Mouse (Mus musculus) stomach, postnatal 0 days (tissue): ENCODE results near the gene Tiparp. TPM values are rescaled to one million over a fixed set of nuclear protein-coding genes. Genes with fewer than 3 reads are reported as not detected.

ENCODE experiments used
- ATAC-seq: fragments of 200-750 bp; cut with Nextera tagmentation; 2 replicates; pipeline ENCODE4 v1.8.0; 2017; ENCODE audit not compliant: low FRiP score, low TSS enrichment
- DNase-seq: peaks from one replicate; pipeline ENCODE4 v3.0.0-alpha.2; 2016; ENCODE audit warnings: low spot score
- H3K27ac ChIP-seq: fragments of 300-500 bp; sonication (generic); replicated peaks from 2 replicates; pipeline ENCODE4 v1.5.1; 2014; ENCODE audit warnings: mild to moderate bottlenecking, control low read depth
- H3K27me3 ChIP-seq: fragments of 300-500 bp; sonication (generic); 2 replicates; pipeline ENCODE4 v1.6.1; 2014; ENCODE audit warnings: low read length; ENCODE audit not compliant: control insufficient read depth, insufficient read depth
- H3K36me3 ChIP-seq: fragments of 300-500 bp; sonication (generic); 2 replicates; pipeline ENCODE4 v1.6.1; 2014; ENCODE audit warnings: low read length, mixed read lengths; ENCODE audit not compliant: control insufficient read depth, insufficient read depth
- H3K4me1 ChIP-seq: fragments of 300-500 bp; sonication (generic); replicated peaks from 2 replicates; pipeline ENCODE4 v1.6.1; 2014; ENCODE audit warnings: antibody characterized with exemption; ENCODE audit not compliant: control insufficient read depth, insufficient read depth
- H3K4me2 ChIP-seq: fragments of 300-500 bp; sonication (generic); replicated peaks from 2 replicates; pipeline ENCODE4 v1.6.1; 2014; ENCODE audit warnings: low read depth, mild to moderate bottlenecking, control low read depth, moderate library complexity
- H3K4me3 ChIP-seq: fragments of 300-500 bp; sonication (generic); 2 replicates; pipeline ENCODE4 v1.5.1; 2014; ENCODE audit warnings: low read depth, low read length, control low read depth
- H3K9ac ChIP-seq: fragments of 300-500 bp; sonication (generic); 2 replicates; pipeline ENCODE4 v1.6.1; 2014; ENCODE audit warnings: mild to moderate bottlenecking, low read length, control low read depth, mixed read lengths
- H3K9me3 ChIP-seq: fragments of 300-500 bp; sonication (generic); 2 replicates; pipeline ENCODE4 v1.6.1; 2016; ENCODE audit warnings: low read length; ENCODE audit not compliant: control insufficient read depth
- CTCF ChIP-seq: IDR thresholded peaks from 2 replicates; pipeline ENCODE4 v1.5.1; 2016; ENCODE audit warnings: antibody characterized with exemption, low read depth, mild to moderate bottlenecking, moderate library complexity
- EP300 ChIP-seq: optimal IDR thresholded peaks from 2 replicates; pipeline ENCODE3; 2016; ENCODE audit warnings: antibody characterized with exemption
- WGBS: fragments of 180-500 bp; shearing (Covaris S2); extraction: QIAGEN DNeasy Blood & Tissue Kit; methylation state at CpG from one replicate; pipeline ENCODE4 v1.1.7; 2014; 5-methylcytosine and 5-hydroxymethylcytosine counted together
- polyA plus RNA-seq: library from polyadenylated mRNA; unstranded; fragments of >200 nt; fragmentation: Nextera tagmentation; extraction: Ambion mirVana; gene quantifications from 2 replicates; pipeline ENCODE4 v1.2.1, GENCODE M21; 2015

Gene Tiparp
- polyA plus RNA-seq, 1 experiment from 2014 or later: 19.8 TPM

DNA sequence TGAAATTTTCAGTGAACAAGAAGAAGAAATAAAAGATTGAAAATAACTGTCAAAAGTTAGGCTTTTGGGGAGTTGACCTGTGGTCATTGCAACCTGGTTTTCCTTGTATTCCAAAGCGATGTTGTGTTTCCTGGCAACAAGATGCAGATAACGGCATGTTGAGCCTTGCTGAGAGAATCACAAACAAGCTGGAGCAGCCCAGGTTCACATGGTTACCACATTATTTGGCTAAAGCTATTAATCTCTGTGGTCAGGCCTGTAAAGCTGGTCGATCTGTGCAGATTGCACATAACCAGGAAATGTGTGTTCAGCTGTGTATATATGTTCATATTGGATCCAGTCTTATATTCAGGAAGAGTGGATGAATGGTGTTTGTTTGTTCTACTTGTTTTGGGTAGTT lies 5.4 kb downstream of the Tiparp start:
- no peaks in the 10 kb centered on the region for H3K27me3 ChIP-seq
- TF ChIP-seq EP300 (no peak), CTCF (no peak)
- no peaks in the 10 kb centered on the region for H3K36me3 ChIP-seq
- DNase-seq: peak; percentile 28
- H3K27ac ChIP-seq: no peak overlapping the region
- H3K4me3 ChIP-seq: no peak overlapping the region
- no peaks in the 10 kb centered on the region for H3K9me3 ChIP-seq
- no peak overlapping the region for H3K4me2 ChIP-seq
- H3K9ac ChIP-seq: no peak overlapping the region
- 30% methylated on average over 3 of the region's 3 CpGs for WGBS
- H3K4me1 ChIP-seq: no peaks in the 10 kb centered on the region
- peak; percentile 55 for ATAC-seq

- no peaks in the 10 kb centered on the region for H3K36me3 ChIP-seq
- H3K4me3 ChIP-seq: no peak overlapping the region
- no peak overlapping the region for H3K4me2 ChIP-seq
- TF ChIP-seq CTCF: no peak
- TF ChIP-seq EP300: no peak
- WGBS: 69% methylated on average over 2 of the region's 2 CpGs
- H3K27me3 ChIP-seq: no peaks in the 10 kb centered on the region
- DNase-seq: no peak
- H3K9me3 ChIP-seq: no peaks in the 10 kb centered on the region
- ATAC-seq: no peak
- no peaks in the 10 kb centered on the region for H3K4me1 ChIP-seq
- H3K9ac ChIP-seq: no peak overlapping the region
- no peak overlapping the region for H3K27ac ChIP-seq
Measured at GRCm38 (mm10) chr3:65534488-65534887, 6.3 kb downstream of the Tiparp start.

DNA sequence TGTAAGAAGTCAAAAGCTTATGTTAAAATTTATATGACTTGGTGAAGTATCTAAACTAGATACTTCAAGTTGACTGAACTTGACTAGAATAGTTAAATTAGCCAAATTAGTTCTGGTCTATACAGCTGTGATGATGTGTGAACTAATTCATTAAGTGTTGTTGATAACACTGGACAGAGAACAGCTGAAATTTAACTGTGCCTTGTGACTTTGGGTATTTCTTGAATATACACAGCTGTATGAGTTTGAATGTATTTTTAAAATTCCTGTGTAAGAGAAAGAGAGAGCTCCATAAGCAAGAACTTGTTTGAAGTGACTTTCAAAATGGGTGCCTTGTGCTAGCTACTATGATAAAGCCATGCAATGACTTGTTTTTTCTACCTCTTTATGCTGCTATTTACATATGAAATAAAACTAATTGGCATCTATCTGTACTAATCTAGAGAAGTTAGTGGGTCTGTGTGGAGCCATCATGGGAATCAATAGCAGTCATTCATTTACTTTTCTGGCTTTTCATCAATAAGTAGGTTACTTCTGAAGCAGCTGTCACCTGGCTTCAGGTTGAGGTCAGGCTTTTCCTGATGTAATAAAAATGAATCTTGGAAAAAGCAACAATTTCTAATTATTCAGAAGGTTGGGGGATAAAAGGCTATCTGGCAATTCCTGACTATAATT lies 7.0 kb downstream of the Tiparp start:
- Histone ChIP-seq H3K36me3 (no peaks in the 10 kb centered on the region), H3K9me3 (no peaks in the 10 kb centered on the region), H3K4me3 (no peak overlapping the region), H3K27ac (no peak overlapping the region), H3K4me1 (no peaks in the 10 kb centered on the region), H3K4me2 (no peak overlapping the region), H3K9ac (no peak overlapping the region), H3K27me3 (no peaks in the 10 kb centered on the region)
- TF ChIP-seq CTCF (no peak), EP300 (no peak)
- no peak for ATAC-seq
- DNase-seq: no peak

- H3K4me3 ChIP-seq: no peak overlapping the region
- 56% methylated on average over 1 of the region's 1 CpGs for WGBS
- no peak overlapping the region for H3K4me2 ChIP-seq
- H3K4me1 ChIP-seq: no peaks in the 10 kb centered on the region
- H3K9ac ChIP-seq: no peak overlapping the region
- no peaks in the 10 kb centered on the region for H3K9me3 ChIP-seq
- H3K27me3 ChIP-seq: no peaks in the 10 kb centered on the region
- DNase-seq (no peak), ATAC-seq (no peak)
- H3K36me3 ChIP-seq: no peaks in the 10 kb centered on the region
- TF ChIP-seq CTCF (no peak), EP300 (no peak)
- no peak overlapping the region for H3K27ac ChIP-seq
Measured at GRCm38 (mm10) chr3:65537288-65537687, 9.1 kb downstream of the Tiparp start.

- WGBS: 72% methylated on average over 6 of the region's 6 CpGs
- ATAC-seq: no peak
- H3K27ac ChIP-seq: no peak overlapping the region
Measured at GRCm38 (mm10) chr3:65540906-65541551, 12.8 kb downstream of the Tiparp start.

DNA sequence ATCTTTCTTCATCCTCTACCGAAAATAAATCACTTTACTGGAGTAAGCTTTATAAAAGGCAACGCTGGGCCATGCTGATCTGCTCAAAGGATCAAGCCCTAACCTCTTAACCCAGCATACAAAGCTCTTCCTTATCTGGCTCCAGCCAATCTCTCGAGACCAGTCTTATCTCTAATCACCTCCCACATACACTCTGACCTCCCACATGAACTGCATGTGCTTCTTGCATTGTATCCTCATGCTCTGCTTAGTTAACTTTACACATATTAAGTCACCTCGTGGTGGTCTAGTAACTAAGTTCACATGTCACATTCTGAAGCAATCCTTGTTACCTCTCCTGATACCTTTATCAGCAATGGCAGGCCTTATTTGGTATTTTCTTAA lies 13.3 kb downstream of the Tiparp start:
- ATAC-seq: no peak
- no peak overlapping the region for H3K27ac ChIP-seq
- WGBS: 27% methylated on average over 4 of the region's 4 CpGs

More at GRCm38 (mm10) chr3:65540906-65541551, 12.8 kb downstream of the Tiparp start:
- Histone ChIP-seq H3K4me1 (no peaks in the 10 kb centered on the region), H3K4me3 (no peak overlapping the region), H3K27me3 (no peaks in the 10 kb centered on the region), H3K9ac (no peak overlapping the region), H3K4me2 (no peak overlapping the region), H3K36me3 (no peaks in the 10 kb centered on the region), H3K9me3 (no peaks in the 10 kb centered on the region)
- no peak for TF ChIP-seq EP300
- no peak for TF ChIP-seq CTCF
- no peak for DNase-seq

More for the DNA sequence above, 13.3 kb downstream of the Tiparp start:
- no peak overlapping the region for H3K4me2 ChIP-seq
- DNase-seq: no peak
- H3K4me1 ChIP-seq: no peaks in the 10 kb centered on the region
- TF ChIP-seq CTCF: no peak
- no peak for TF ChIP-seq EP300
- H3K9me3 ChIP-seq: no peaks in the 10 kb centered on the region
- H3K36me3 ChIP-seq: no peaks in the 10 kb centered on the region
- no peak overlapping the region for H3K9ac ChIP-seq
- H3K27me3 ChIP-seq: no peaks in the 10 kb centered on the region
- H3K4me3 ChIP-seq: no peak overlapping the region
